ENCODE assay signal across 8 mouse cellular contexts in the genomic region with DNA sequence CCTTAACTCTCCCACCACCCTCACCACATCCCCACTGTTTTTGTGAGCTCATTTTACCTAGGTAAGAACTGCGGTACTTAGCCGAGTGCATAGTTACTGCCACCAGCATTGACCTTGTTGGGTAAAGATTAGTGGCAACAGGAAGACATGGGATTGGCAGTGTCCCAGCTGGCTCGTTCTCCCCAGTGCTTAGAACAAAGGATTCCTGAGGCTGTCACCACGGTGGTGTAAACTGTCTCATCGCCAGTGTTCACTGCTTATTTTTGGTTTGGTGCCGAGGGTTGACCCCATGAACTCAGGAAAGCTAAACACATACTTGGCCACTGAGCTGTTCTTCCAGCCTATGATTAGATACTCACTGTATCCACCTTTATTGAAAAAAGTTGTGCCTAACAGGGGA. TPM values are rescaled to one million over a fixed set of nuclear protein-coding genes. Genes with fewer than 3 reads are reported as not detected.
A peak's percentile ranks its signal among the peaks of the same experiment; 100 is the strongest.
DNase-seq lines count a peak whose midpoint lies in the region; ATAC-seq and TF ChIP-seq lines count a peak whose summit lies in the region.

No protein-coding gene starts in this region.

- H3K27me3 ChIP-seq in hindbrain, embryonic 15.5 days = no peaks in the 10 kb centered on the region
- no peaks in the 10 kb centered on the region for H3K27me3 ChIP-seq in hindbrain, embryonic 13.5 days
- no peaks in the 10 kb centered on the region for H3K27me3 ChIP-seq in kidney, postnatal 0 days (ENCODE audit: insufficient read depth, low read length)
- H3K27me3 ChIP-seq in midbrain, embryonic 11.5 days (ENCODE audit: control insufficient read depth, insufficient read depth, low read length) = no peaks in the 10 kb centered on the region

- no peak overlapping the region for H3K27ac ChIP-seq in hindbrain, embryonic 15.5 days (replicated peaks)
- H3K27ac ChIP-seq in hindbrain, embryonic 13.5 days = no peak overlapping the region
- no peak overlapping the region for H3K27ac ChIP-seq in kidney, postnatal 0 days
- H3K27ac ChIP-seq in midbrain, embryonic 11.5 days (ENCODE audit: low read depth, low read length) = no peak overlapping the region

- no peak for TF ChIP-seq CTCF in kidney, postnatal 0 days (IDR thresholded peaks at IDR 0.05; ENCODE audit: low read depth)

- 49% methylated on average over 6 of the region's 6 CpGs for WGBS in hindbrain, embryonic 15.5 days
- 55% methylated on average over 6 of the region's 6 CpGs for WGBS in hindbrain, embryonic 13.5 days
- 46% methylated on average over 6 of the region's 6 CpGs for WGBS in kidney, postnatal 0 days
- 75% methylated on average over 6 of the region's 6 CpGs for WGBS in midbrain, embryonic 11.5 days

- no peaks in the 10 kb centered on the region for H3K9me3 ChIP-seq in hindbrain, embryonic 15.5 days
- no peaks in the 10 kb centered on the region for H3K9me3 ChIP-seq in hindbrain, embryonic 13.5 days
- no peaks in the 10 kb centered on the region for H3K9me3 ChIP-seq in kidney, postnatal 0 days (replicated peaks; ENCODE audit: low read length)
- no peaks in the 10 kb centered on the region for H3K9me3 ChIP-seq in midbrain, embryonic 11.5 days (ENCODE audit: control insufficient read depth, low read length)

- ATAC-seq in hindbrain, embryonic 15.5 days (ENCODE audit: low FRiP score, low read depth) = 0 out of 2 replicates have a peak, but pooled peaks have one; percentile 35
- ATAC-seq in hindbrain, embryonic 13.5 days (ENCODE audit: low FRiP score) = no peak
- no peak for ATAC-seq in kidney, postnatal 0 days (replicated peaks; ENCODE audit: low FRiP score, low read depth)
- ATAC-seq in midbrain, embryonic 11.5 days (ENCODE audit: low FRiP score) = no peak

- no peak overlapping the region for H3K9ac ChIP-seq in hindbrain, embryonic 15.5 days
- no peak overlapping the region for H3K9ac ChIP-seq in hindbrain, embryonic 13.5 days
- no peak overlapping the region for H3K9ac ChIP-seq in kidney, postnatal 0 days (ENCODE audit: low read depth, low read length)
- no peak overlapping the region for H3K9ac ChIP-seq in midbrain, embryonic 11.5 days (ENCODE audit: low read length)

- H3K4me3 ChIP-seq in hindbrain, embryonic 15.5 days = no peak overlapping the region
- no peak overlapping the region for H3K4me3 ChIP-seq in hindbrain, embryonic 13.5 days
- no peak overlapping the region for H3K4me3 ChIP-seq in kidney, postnatal 0 days (replicated peaks; ENCODE audit: low read depth, low read length)
- no peak overlapping the region for H3K4me3 ChIP-seq in midbrain, embryonic 11.5 days (ENCODE audit: low read depth, low read length)

- peaks cover 4% of the 10 kb centered on the region; the same call in 1 of the 2 replicates for H3K36me3 ChIP-seq in hindbrain, embryonic 15.5 days
- H3K36me3 ChIP-seq in hindbrain, embryonic 13.5 days = peaks cover 6% of the 10 kb centered on the region; the same call in 1 of the 2 replicates
- H3K36me3 ChIP-seq in kidney, postnatal 0 days (ENCODE audit: insufficient read depth, low read length) = no peaks in the 10 kb centered on the region
- no peaks in the 10 kb centered on the region for H3K36me3 ChIP-seq in midbrain, embryonic 11.5 days (ENCODE audit: control insufficient read depth, insufficient read depth, low read length)

- peak; percentile 93 for DNase-seq in Muller cell, postnatal 12 days (ENCODE audit: inconsistent ontology term)
- DNase-seq in cerebellum, postnatal 36 days = peak; percentile 73 to 77
- DNase-seq in kidney, postnatal 0 days (ENCODE audit: low spot score) = peak; percentile 44
- peak; percentile 18 for DNase-seq in testis, postnatal 14 days (ENCODE audit: low spot score)
- DNase-seq in B cell, adult 2 months = no peak
- no peak for DNase-seq in midbrain, embryonic 11.5 days (ENCODE audit: low spot score, missing footprints)

- H3K4me1 ChIP-seq in hindbrain, embryonic 15.5 days (replicated peaks) = no peaks in the 10 kb centered on the region
- no peaks in the 10 kb centered on the region for H3K4me1 ChIP-seq in hindbrain, embryonic 13.5 days (replicated peaks)
- H3K4me1 ChIP-seq in kidney, postnatal 0 days (replicated peaks; ENCODE audit: insufficient read depth, low read length) = no peaks in the 10 kb centered on the region
- H3K4me1 ChIP-seq in midbrain, embryonic 11.5 days (ENCODE audit: control insufficient read depth, insufficient read depth, low read length) = no peaks in the 10 kb centered on the region

- H3K4me2 ChIP-seq in hindbrain, embryonic 15.5 days = no peak overlapping the region
- no peak overlapping the region for H3K4me2 ChIP-seq in hindbrain, embryonic 13.5 days
- H3K4me2 ChIP-seq in kidney, postnatal 0 days (ENCODE audit: low read length) = no peak overlapping the region
- H3K4me2 ChIP-seq in midbrain, embryonic 11.5 days = no peak overlapping the region

RNA-seq across cellular contexts. Expression of a gene that starts 13.3 kb away (rescaled TPM):
- 38.3 and 39.1 TPM in 2 replicates for polyA plus RNA-seq in hindbrain, embryonic 15.5 days (2015; fragmentation: Nextera tagmentation; extraction: Ambion mirVana)
- polyA plus RNA-seq in hindbrain, embryonic 13.5 days (2015; fragmentation: Nextera tagmentation; extraction: Ambion mirVana) = 39.9 and 40.2 TPM in 2 replicates
- polyA plus RNA-seq in kidney, postnatal 0 days (2015; fragmentation: Nextera tagmentation; extraction: Ambion mirVana) = 32.1 and 33.2 TPM in 2 replicates
- 77.9 and 79.1 TPM in 2 replicates for polyA plus RNA-seq in midbrain, embryonic 11.5 days (2014; fragmentation: Nextera tagmentation; extraction: Ambion mirVana)

RNA-seq across cellular contexts. Expression of a gene that starts 59.7 kb away (rescaled TPM):
- 0.36 and 1.3 TPM in 2 replicates for polyA plus RNA-seq in hindbrain, embryonic 15.5 days (2015; fragmentation: Nextera tagmentation; extraction: Ambion mirVana)
- 1.2 and 2.0 TPM in 2 replicates for polyA plus RNA-seq in hindbrain, embryonic 13.5 days (2015; fragmentation: Nextera tagmentation; extraction: Ambion mirVana)
- polyA plus RNA-seq in kidney, postnatal 0 days (2015; fragmentation: Nextera tagmentation; extraction: Ambion mirVana) = 0.74 and 0.75 TPM in 2 replicates
- polyA plus RNA-seq in midbrain, embryonic 11.5 days (2014; fragmentation: Nextera tagmentation; extraction: Ambion mirVana) = 0.11 and 0.29 TPM in 2 replicates

Comparison
In these comparisons a context has a peak if more than half of its experiments do, and no peak if none do; other contexts are left out.
1. DNase-seq: peak in Muller cell, postnatal 12 days (single experiment), cerebellum, postnatal 36 days (2 of 2), kidney, postnatal 0 days (single experiment) and testis, postnatal 14 days (single experiment); none in B cell, adult 2 months (0 of 2) and midbrain, embryonic 11.5 days (single experiment).